Mouse (Mus musculus) myocyte (in vitro differentiated cells): ENCODE data around the gene Gm32742. TPM values are rescaled to one million over a fixed set of nuclear protein-coding genes. Genes with fewer than 3 reads are reported as not detected.

Experiments used
- H3K27me3 ChIP-seq: one replicate; pipeline ENCODE4 v1.6.1; 2011; ENCODE audit not compliant: control insufficient read depth, insufficient read depth, insufficient read length
- H3K36me3 ChIP-seq: one replicate; pipeline ENCODE4 v1.6.1; 2011; ENCODE audit not compliant: control insufficient read depth, insufficient read depth
- H3K4me2 ChIP-seq: one replicate; pipeline ENCODE4 v1.6.1; 2011; ENCODE audit warnings: low read depth, control low read depth
- H3K4me3 ChIP-seq: one replicate; pipeline ENCODE4 v1.5.1; 2011; ENCODE audit warnings: mild to moderate bottlenecking, control low read depth, moderate library complexity
- H3K79me2 ChIP-seq: one replicate; pipeline ENCODE4 v1.6.1; 2011; ENCODE audit not compliant: control insufficient read depth, insufficient read depth
- H3ac ChIP-seq: one replicate; pipeline ENCODE4 v1.6.1; 2011; ENCODE audit not compliant: control insufficient read depth, insufficient read length
- CEBPB ChIP-seq: IDR thresholded peaks from 2 replicates; pipeline ENCODE4 v1.6.1; 2011; ENCODE audit warnings: mild to moderate bottlenecking, moderate library complexity; ENCODE audit not compliant: poor library complexity, insufficient read depth, severe bottlenecking
- E2F4 ChIP-seq: IDR thresholded peaks from one replicate; pipeline ENCODE4 v1.6.1; 2011; ENCODE audit warnings: mild to moderate bottlenecking, control low read depth, moderate library complexity; ENCODE audit not compliant: insufficient read depth
- MAX ChIP-seq: IDR thresholded peaks from one replicate; pipeline ENCODE4 v1.6.1; 2011; ENCODE audit warnings: low read depth, mild to moderate bottlenecking, control low read depth
- MYOD1 ChIP-seq, 3 experiments: IDR thresholded peaks; one replicate each; pipeline ENCODE4 v1.6.1; 2011; ENCODE audit warnings: control low read depth in 2 of 3, low read depth in 2 of 3, mild to moderate bottlenecking in 2 of 3, moderate library complexity in 1 of 3; ENCODE audit not compliant: insufficient read length in 2 of 3, control insufficient read depth in 1 of 3
- MYOG ChIP-seq, 3 experiments: IDR thresholded peaks; one replicate each; pipeline ENCODE4 v1.6.1; 2011; ENCODE audit warnings: control low read depth in 2 of 3, low read depth in 2 of 3, mild to moderate bottlenecking in 2 of 3; ENCODE audit not compliant: insufficient read length in 2 of 3, control insufficient read depth in 1 of 3, insufficient read depth in 1 of 3
- POLR2A ChIP-seq: IDR thresholded peaks from one replicate; pipeline ENCODE4 v1.6.1; 2011; ENCODE audit warnings: low read depth, mild to moderate bottlenecking, control low read depth, moderate library complexity; ENCODE audit not compliant: insufficient read length
- POLR2AphosphoS2 ChIP-seq: IDR thresholded peaks from one replicate; pipeline ENCODE4 v1.6.1; 2011; ENCODE audit warnings: low read depth, control low read depth; ENCODE audit not compliant: insufficient read length
- REST ChIP-seq: IDR thresholded peaks from one replicate; pipeline ENCODE4 v1.6.1; 2011; ENCODE audit warnings: mild to moderate bottlenecking, control low read depth, moderate library complexity; ENCODE audit not compliant: insufficient read depth, insufficient read length
- SRF ChIP-seq: IDR thresholded peaks from one replicate; pipeline ENCODE4 v1.6.1; 2011; ENCODE audit warnings: low read depth; ENCODE audit not compliant: control insufficient read depth, insufficient read length
- TCF12 ChIP-seq: IDR thresholded peaks from one replicate; pipeline ENCODE4 v1.6.1; 2011; ENCODE audit warnings: mild to moderate bottlenecking, control low read depth; ENCODE audit not compliant: poor library complexity, insufficient read depth, severe bottlenecking
- TCF3 ChIP-seq: IDR thresholded peaks from one replicate; pipeline ENCODE4 v1.6.1; 2011; ENCODE audit warnings: low read depth, control low read depth; ENCODE audit not compliant: insufficient read length
- USF1 ChIP-seq: IDR thresholded peaks from one replicate; pipeline ENCODE4 v1.6.1; 2011; ENCODE audit warnings: low read depth, mild to moderate bottlenecking, control low read depth, moderate library complexity
- polyA plus RNA-seq: library from polyadenylated mRNA; unstranded; fragments of >200 nt; fragmentation: generic; extraction: Trizol; gene quantifications from one replicate; pipeline ENCODE4 v1.2.1, GENCODE M21; 2012; ENCODE audit warnings: missing spikeins

Gm32742 gene
- polyA plus RNA-seq, 1 experiment = 0.22 TPM

GRCm38 (mm10) chr9:51180621-51181020 is 15.3 kb upstream of the Gm32742 start:
- TF ChIP-seq POLR2AphosphoS2 (no peak), MAX (no peak), SRF (no peak), REST (no peak), CEBPB (0 out of 2 replicates have a peak, but pooled peaks have one; percentile 55), MYOG (IDR thresholded peaks at IDR 0.05; ENCODE audit: control insufficient read depth in 1 of 3, insufficient read depth in 1 of 3, insufficient read length in 2 of 3, low read depth in 2 of 3) (no peak), USF1 (no peak), POLR2A (no peak), TCF12 (no peak), E2F4 (no peak), MYOD1 (IDR thresholded peaks at IDR 0.05; ENCODE audit: control insufficient read depth in 1 of 3, insufficient read length in 2 of 3, low read depth in 2 of 3) (peak in 1 of 3 experiments; percentile 2), TCF3 (no peak)
- Histone ChIP-seq H3K27me3 (no peaks in the 10 kb centered on the region), H3K36me3 (no peaks in the 10 kb centered on the region), H3K4me2 (no peak overlapping the region), H3K4me3 (no peak overlapping the region), H3ac (no peak overlapping the region), H3K79me2 (no peaks in the 10 kb centered on the region)

- TF ChIP-seq MYOD1 (IDR thresholded peaks at IDR 0.05; ENCODE audit: control insufficient read depth in 1 of 3, insufficient read length in 2 of 3, low read depth in 2 of 3) = no peak
- Histone ChIP-seq H3K79me2 (no peaks in the 10 kb centered on the region), H3K4me2 (no peak overlapping the region), H3K4me3 (no peak overlapping the region), H3K27me3 (no peaks in the 10 kb centered on the region), H3ac (no peak overlapping the region), H3K36me3 (no peaks in the 10 kb centered on the region)
These were observed 13.0 kb upstream of the Gm32742 start for GRCm38 (mm10) chr9:51178297-51178696.

DNA sequence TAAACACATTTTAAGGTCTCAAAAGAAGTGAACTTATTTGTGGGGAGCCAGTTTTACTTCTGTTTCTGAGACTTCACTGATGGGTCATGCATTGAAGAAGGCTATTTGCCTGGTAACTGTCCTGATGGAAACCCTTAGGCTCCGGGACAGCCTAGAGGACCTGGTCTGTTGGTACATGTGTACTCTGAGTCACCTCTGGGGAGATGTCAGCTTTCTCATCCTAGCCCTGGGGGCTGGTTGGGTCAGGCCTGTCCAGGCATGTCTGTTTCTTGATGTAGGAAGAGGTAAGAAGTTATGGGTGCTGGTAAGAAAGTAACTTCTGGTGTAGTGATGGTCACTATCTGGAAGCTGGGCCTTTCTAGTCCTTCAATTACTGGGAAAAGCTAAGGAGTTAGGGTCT is 10.4 kb upstream of the Gm32742 start:
- Histone ChIP-seq H3ac (no peak overlapping the region), H3K4me2 (no peak overlapping the region), H3K79me2 (no peaks in the 10 kb centered on the region), H3K27me3 (no peaks in the 10 kb centered on the region), H3K36me3 (no peaks in the 10 kb centered on the region), H3K4me3 (no peak overlapping the region)
- TF ChIP-seq MYOD1 (IDR thresholded peaks at IDR 0.05; ENCODE audit: control insufficient read depth in 1 of 3, insufficient read length in 2 of 3, low read depth in 2 of 3) = no peak
- no peak for TF ChIP-seq MAX
- TF ChIP-seq TCF12 = no peak
- TF ChIP-seq TCF3 = no peak
- TF ChIP-seq CEBPB = no peak
- no peak for TF ChIP-seq MYOG (IDR thresholded peaks at IDR 0.05; ENCODE audit: control insufficient read depth in 1 of 3, insufficient read depth in 1 of 3, insufficient read length in 2 of 3, low read depth in 2 of 3)

GRCm38 (mm10) chr9:51174890-51175464 is 9.7 kb upstream of the Gm32742 start:
- no peak for TF ChIP-seq TCF3
- TF ChIP-seq TCF12 = no peak
- TF ChIP-seq MYOG (IDR thresholded peaks at IDR 0.05; ENCODE audit: control insufficient read depth in 1 of 3, insufficient read depth in 1 of 3, insufficient read length in 2 of 3, low read depth in 2 of 3) = no peak
- TF ChIP-seq POLR2AphosphoS2 = no peak
- TF ChIP-seq SRF = no peak
- no peak for TF ChIP-seq POLR2A
- no peak for TF ChIP-seq CEBPB
- no peak for TF ChIP-seq USF1
- no peak for TF ChIP-seq REST
- Histone ChIP-seq H3K36me3 (no peaks in the 10 kb centered on the region), H3K4me2 (no peak overlapping the region), H3ac (no peak overlapping the region), H3K27me3 (no peaks in the 10 kb centered on the region), H3K79me2 (no peaks in the 10 kb centered on the region), H3K4me3 (no peak overlapping the region)

- no peak overlapping the region for H3ac ChIP-seq
- no peaks in the 10 kb centered on the region for H3K79me2 ChIP-seq
- no peaks in the 10 kb centered on the region for H3K36me3 ChIP-seq
- TF ChIP-seq CEBPB (0 out of 2 replicates have a peak, but pooled peaks have one; percentile 16), MYOD1 (IDR thresholded peaks at IDR 0.05; ENCODE audit: control insufficient read depth in 1 of 3, insufficient read length in 2 of 3, low read depth in 2 of 3) (peak in 1 of 3 experiments; percentile 45), TCF3 (no peak)
- no peak overlapping the region for H3K4me3 ChIP-seq
- H3K27me3 ChIP-seq = no peaks in the 10 kb centered on the region
- peak overlapping the region; percentile 65 for H3K4me2 ChIP-seq
These were observed 5.0 kb upstream of the Gm32742 start for GRCm38 (mm10) chr9:51170298-51170697.
